Mouse (Mus musculus): ENCODE results near the gene Amhr2.

DNA sequence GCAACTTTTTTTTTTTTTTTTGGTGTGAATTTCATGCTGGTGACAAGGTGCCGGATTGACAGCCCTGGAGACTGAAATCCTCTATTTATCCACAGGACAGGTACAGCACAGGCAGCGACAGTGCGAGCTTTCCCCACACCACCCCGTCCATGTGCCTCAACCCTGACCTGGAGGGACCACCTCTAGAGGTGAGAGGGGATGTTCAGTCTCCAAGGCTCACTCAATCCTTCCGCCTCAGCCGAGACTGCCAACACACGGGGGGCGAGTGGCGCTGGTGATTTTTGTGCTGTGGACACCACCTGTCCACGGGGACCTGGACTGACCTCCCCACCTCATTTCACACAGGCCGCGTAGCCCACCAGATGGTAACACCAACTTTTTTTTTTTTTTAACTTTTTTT lies 40.7 kb downstream of the Amhr2 start:
- TF ChIP-seq GATA1 (IDR thresholded peaks at IDR 0.05; ENCODE audit: low read length) (no peak), TAL1 (IDR thresholded peaks at IDR 0.05; ENCODE audit: low read length) (no peak)
